Mouse (Mus musculus) adrenal gland, postnatal 4 days (tissue): Measurements from ENCODE around the gene Esyt1. TPM values are rescaled to one million over a fixed set of nuclear protein-coding genes. Genes with fewer than 3 reads are reported as not detected.

ENCODE experiments used
- DNase-seq, 2 experiments: peaks; one replicate each; pipeline ENCODE4 v3.0.0; 2021 to 2022; ENCODE audit warnings: low spot score in 2 of 2, mixed read lengths in 2 of 2
- microRNA-seq: library from miRNA; unstranded; fragments of <30 nt; microRNA quantifications from one replicate; pipeline ENCODE4 v1.2.0, GENCODE M21; 2021
- total RNA-seq, 2 experiments: library from RNA; stranded (reverse); gene quantifications; 2 replicates each; pipeline ENCODE4 v1.2.3; 2021

Gene Esyt1
- total RNA-seq, 2 experiments from 2014 or later = 30.3 to 34.5 TPM

- DNase-seq = no peak
Observed at GRCm38 (mm10) chr10:128489785-128490184, 35.9 kb downstream of the Esyt1 start.

- DNase-seq = no peak
Observed at GRCm38 (mm10) chr10:128489380-128489779, 36.3 kb downstream of the Esyt1 start.

GRCm38 (mm10) chr10:128488776-128489175 is 36.9 kb downstream of the Esyt1 start:
- DNase-seq = no peak

GRCm38 (mm10) chr10:128487861-128488712 is 37.6 kb downstream of the Esyt1 start:
- DNase-seq = no peak

GRCm38 (mm10) chr10:128486370-128486769 is 39.3 kb downstream of the Esyt1 start:
- DNase-seq = no peak

- no peak for DNase-seq
Observed at GRCm38 (mm10) chr10:128474366-128474765, 51.3 kb downstream of the Esyt1 start.

GRCm38 (mm10) chr10:128460270-128460630 is 65.4 kb downstream of the Esyt1 start:
- no peak for DNase-seq

Small RNAs within 50 kb of the gene (microRNA-seq; reads per million reads assigned to microRNA genes)
- gene Gm47275 (not detected), gene Mir6916 (not detected)

Other genes with a start within 250 kb of the Esyt1 start
- not detected for gene Il23a, start 227.1 kb downstream of the Esyt1 start, total RNA-seq
- 10 to 100 TPM; 43.6 to 45.3 TPM for gene Pan2, start 222.5 kb downstream of the Esyt1 start, total RNA-seq
- gene Cnpy2, start 203.4 kb downstream of the Esyt1 start, total RNA-seq = 100 to 1,000 TPM; 178 to 188 TPM
- gene Cs, start 188.1 kb downstream of the Esyt1 start, total RNA-seq = 100 to 1,000 TPM; 300 to 355 TPM
- 10 to 100 TPM; 48.3 to 62.1 TPM for gene Coq10a, start 156.9 kb downstream of the Esyt1 start, total RNA-seq
- gene Ankrd52, start 148.8 kb downstream of the Esyt1 start, total RNA-seq = 10 to 100 TPM; 71.5 to 75.1 TPM
- gene Slc39a5, start 124.6 kb downstream of the Esyt1 start, total RNA-seq = 10 to 100 TPM in 1 of 2 experiments, 1 to 10 TPM in 1; 5.7 to 13.2 TPM
- gene Nabp2, start 114.4 kb downstream of the Esyt1 start, total RNA-seq = 10 to 100 TPM; 69.5 to 72.7 TPM
- 10 to 100 TPM; 49.9 to 50.9 TPM for gene Rnf41, start 114.2 kb downstream of the Esyt1 start, total RNA-seq
- gene Smarcc2, start 66.6 kb downstream of the Esyt1 start, total RNA-seq = 100 to 1,000 TPM; 138 to 157 TPM
- gene Myl6, start 31.7 kb downstream of the Esyt1 start, total RNA-seq = 100 to 1,000 TPM; 703 to 716 TPM
- gene Myl6b, start 27.2 kb downstream of the Esyt1 start, total RNA-seq = 1 to 10 TPM; 6.8 to 8.2 TPM
- gene Zc3h10, start 21.9 kb upstream of the Esyt1 start, total RNA-seq = 10 to 100 TPM; 10.9 to 11.0 TPM
- gene Rpl41, start 23.4 kb upstream of the Esyt1 start, total RNA-seq = 1,000 to 10,000 TPM; 3,532 to 3,650 TPM
- gene Pa2g4, start 40.1 kb upstream of the Esyt1 start, total RNA-seq = 100 to 1,000 TPM; 112 to 119 TPM
- 10 to 100 TPM in 1 of 2 experiments, 1 to 10 TPM in 1; 8.9 to 10.9 TPM for gene Erbb3, start 63.8 kb upstream of the Esyt1 start, total RNA-seq
- gene Rps26, start 100.9 kb upstream of the Esyt1 start, total RNA-seq = 100 to 1,000 TPM; 935 to 938 TPM
- gene Ikzf4, start 120.1 kb upstream of the Esyt1 start, total RNA-seq = 1 to 10 TPM; 3.8 to 4.1 TPM
- gene Suox, start 148.2 kb upstream of the Esyt1 start, total RNA-seq = 10 to 100 TPM; 18.7 to 22.7 TPM
- gene Rab5b, start 170.4 kb upstream of the Esyt1 start, total RNA-seq = 100 to 1,000 TPM; 113 to 115 TPM
- gene Pmel, start 178.3 kb upstream of the Esyt1 start, total RNA-seq = 1 to 10 TPM; 2.0 to 2.6 TPM
- gene Cdk2, start 179.2 kb upstream of the Esyt1 start, total RNA-seq = 10 to 100 TPM; 46.8 to 50.3 TPM
- 10 to 100 TPM; 10.9 to 11.8 TPM for gene Dgka, start 219.0 kb upstream of the Esyt1 start, total RNA-seq
- 10 to 100 TPM; 39.7 to 40.1 TPM for gene Pym1, start 222.0 kb upstream of the Esyt1 start, total RNA-seq